Mouse (Mus musculus) thymus, adult 2 months (tissue): ENCODE results near the gene Osbpl3. TPM values are rescaled to one million over a fixed set of nuclear protein-coding genes. Genes with fewer than 3 reads are reported as not detected.

ENCODE experiments used
- DNase-seq: peaks from one replicate; pipeline ENCODE4 v3.0.0; 2021
- H3K27ac ChIP-seq: fragments of 200-500 bp; 2 replicates; pipeline ENCODE4 v1.5.1; 2012; ENCODE audit warnings: low read length, control low read depth; ENCODE audit not compliant: control insufficient read depth, insufficient read depth
- H3K27me3 ChIP-seq: fragments of 200-500 bp; 2 replicates; pipeline ENCODE4 v1.6.1; 2012; ENCODE audit warnings: mild to moderate bottlenecking, low read length, moderate library complexity, mixed read lengths; ENCODE audit not compliant: control insufficient read depth, insufficient read depth
- H3K36me3 ChIP-seq: fragments of 200-500 bp; 2 replicates; pipeline ENCODE4 v1.6.1; 2012; ENCODE audit warnings: mild to moderate bottlenecking, low read length, moderate library complexity; ENCODE audit not compliant: control insufficient read depth, insufficient read depth
- H3K4me1 ChIP-seq: fragments of 200-500 bp; replicated peaks from 2 replicates; pipeline ENCODE4 v1.6.1; 2012; ENCODE audit warnings: low read length; ENCODE audit not compliant: control insufficient read depth, insufficient read depth
- H3K4me3 ChIP-seq: fragments of 200-500 bp; 2 replicates; pipeline ENCODE4 v1.5.1; 2012; ENCODE audit warnings: mild to moderate bottlenecking, low read length, control low read depth, moderate library complexity; ENCODE audit not compliant: control insufficient read depth, insufficient read depth
- CTCF ChIP-seq: fragments of 200-500 bp; IDR thresholded peaks from 2 replicates; pipeline ENCODE4 v1.5.1; 2012; ENCODE audit warnings: mild to moderate bottlenecking, control low read depth, low read length, moderate library complexity, borderline replicate concordance; ENCODE audit not compliant: control insufficient read depth, poor library complexity, insufficient read depth; ENCODE audit errors: extremely low read depth
- POLR2A ChIP-seq: fragments of 200-500 bp; IDR thresholded peaks from 2 replicates; pipeline ENCODE4 v1.6.1; 2012; ENCODE audit warnings: mild to moderate bottlenecking, low read length, control low read depth, moderate library complexity; ENCODE audit not compliant: control insufficient read depth, poor library complexity, insufficient read depth; ENCODE audit errors: extremely low read depth
- WGBS: fragments of 180-500 bp; shearing (Covaris S2); methylation state at CpG from one replicate; pipeline ENCODE4 v1.1.7; 2018; 5-methylcytosine and 5-hydroxymethylcytosine counted together
- polyA plus RNA-seq: library from polyadenylated mRNA; depleted of rRNA; stranded (reverse); fragments of >200 nt; gene quantifications from 2 replicates; pipeline ENCODE4 v1.2.3, GENCODE M21; 2012; rRNA removed

Osbpl3 gene
- polyA plus RNA-seq, 1 experiment, result 6.7 TPM

DNA sequence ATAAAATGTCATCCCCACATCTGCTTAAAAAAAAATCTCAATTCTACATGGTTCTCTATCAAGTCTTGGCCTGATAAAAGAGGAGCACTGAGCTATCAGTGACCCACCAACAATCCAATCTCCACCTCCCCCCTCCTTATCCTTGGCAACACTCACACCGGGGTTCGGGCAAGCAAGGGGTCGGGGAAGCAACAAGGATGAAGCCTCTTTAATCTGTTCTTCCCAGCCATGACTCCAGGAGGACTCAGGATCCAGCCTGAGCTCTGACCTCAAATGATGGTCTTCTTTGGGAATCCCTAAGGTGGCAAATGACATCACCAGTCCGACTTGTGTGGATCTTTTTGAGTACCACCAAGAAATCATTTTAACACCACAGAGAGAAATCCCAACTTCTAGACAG is 208.2 kb downstream of the Osbpl3 start:
- TF ChIP-seq POLR2A (no peak), CTCF (no peak)
- DNase-seq, result no peak
- no peak overlapping the region for H3K27ac ChIP-seq
- no peaks in the 10 kb centered on the region for H3K36me3 ChIP-seq
- no peaks in the 10 kb centered on the region for H3K27me3 ChIP-seq
- 96% methylated on average over 4 of the region's 4 CpGs for WGBS
- no peak overlapping the region for H3K4me3 ChIP-seq
- H3K4me1 ChIP-seq, result peaks cover 7% of the 10 kb centered on the region

DNA sequence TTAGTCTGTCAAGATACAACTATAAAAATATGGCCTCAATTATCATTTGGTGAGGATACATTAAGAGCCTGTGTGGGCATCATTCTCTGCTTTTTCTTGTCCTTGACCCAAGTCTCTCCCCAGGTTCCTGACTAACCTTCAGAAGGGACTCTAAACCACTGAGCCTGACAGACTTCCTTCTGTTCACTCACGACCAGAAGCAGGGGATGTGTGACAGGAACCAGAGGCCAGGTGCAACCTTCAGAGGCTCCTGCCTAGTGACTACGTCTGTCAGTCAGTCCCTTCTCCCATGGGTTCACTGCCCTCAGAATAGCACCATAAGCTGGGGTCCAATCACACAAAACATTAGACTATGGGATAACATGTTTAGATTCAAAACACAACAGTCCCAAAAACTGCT is 208.6 kb downstream of the Osbpl3 start:
- 6% methylated on average over 2 of the region's 2 CpGs for WGBS
- Histone ChIP-seq H3K36me3 (no peaks in the 10 kb centered on the region), H3K4me1 (peaks cover 4% of the 10 kb centered on the region), H3K27me3 (no peaks in the 10 kb centered on the region), H3K4me3 (no peak overlapping the region), H3K27ac (no peak overlapping the region)
- peak; percentile 18 for DNase-seq
- no peak for TF ChIP-seq CTCF
- no peak for TF ChIP-seq POLR2A

DNA sequence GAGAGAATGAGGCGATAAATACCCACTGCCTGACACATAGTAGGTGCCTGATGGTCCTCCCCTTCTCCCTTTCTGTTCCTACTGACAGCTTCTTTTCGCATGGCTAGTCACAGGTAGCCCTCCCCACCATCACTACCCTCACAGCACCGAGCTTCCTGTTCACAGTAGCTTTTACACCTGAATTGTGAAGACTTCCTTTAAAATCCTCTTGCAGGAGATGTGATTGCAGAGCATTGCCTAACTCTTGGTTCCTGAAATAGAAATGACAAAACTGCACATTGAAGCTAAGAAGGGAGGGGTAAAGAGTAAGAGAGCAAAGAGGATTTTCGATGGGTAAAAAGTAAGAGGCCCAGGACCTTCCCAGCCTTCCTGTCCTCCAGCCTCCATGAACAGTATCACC is 211.0 kb downstream of the Osbpl3 start:
- TF ChIP-seq POLR2A, result no peak
- TF ChIP-seq CTCF, result no peak
- Histone ChIP-seq H3K4me3 (no peak overlapping the region), H3K27ac (no peak overlapping the region), H3K27me3 (no peaks in the 10 kb centered on the region), H3K4me1 (peaks cover 9% of the 10 kb centered on the region), H3K36me3 (no peaks in the 10 kb centered on the region)
- no peak for DNase-seq
- 47% methylated on average over 4 of the region's 4 CpGs for WGBS

DNA sequence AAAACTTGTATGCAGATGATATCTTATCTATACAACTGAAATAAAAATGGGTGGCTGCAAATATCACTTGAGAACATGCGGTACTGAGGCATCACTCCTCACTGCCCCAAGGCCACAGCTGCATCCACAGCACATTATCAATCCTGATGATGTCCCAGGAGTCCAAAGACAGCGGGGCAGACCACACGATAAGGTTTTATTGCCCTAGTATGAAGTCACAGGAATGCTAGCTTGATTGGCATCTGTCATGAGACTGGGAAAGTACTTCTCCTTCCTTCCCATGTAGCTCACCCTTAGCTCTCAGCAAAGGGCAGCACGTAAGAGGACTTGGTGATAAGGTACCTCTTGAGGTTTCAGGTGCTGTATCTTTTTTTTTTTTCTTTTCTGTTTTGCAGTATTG is 211.9 kb downstream of the Osbpl3 start:
- Histone ChIP-seq H3K27ac (no peak overlapping the region), H3K4me3 (no peak overlapping the region), H3K36me3 (no peaks in the 10 kb centered on the region), H3K4me1 (peaks cover 9% of the 10 kb centered on the region), H3K27me3 (no peaks in the 10 kb centered on the region)
- WGBS, result 94% methylated on average over 4 of the region's 4 CpGs
- no peak for DNase-seq
- no peak for TF ChIP-seq CTCF
- no peak for TF ChIP-seq POLR2A

Other genes starting within 250 kb of the Osbpl3 start
- 0.59 and 0.89 TPM in 2 replicates for gene Gsdme, start 192.3 kb downstream of the Osbpl3 start, polyA plus RNA-seq
- gene Cycs, start 110.3 kb upstream of the Osbpl3 start, polyA plus RNA-seq, result 4.6 and 5.2 TPM in 2 replicates
- gene 4921507P07Rik, start 140.4 kb upstream of the Osbpl3 start, polyA plus RNA-seq, result 0.20 and 0.22 TPM in 2 replicates
- gene Npvf, start 198.2 kb upstream of the Osbpl3 start, polyA plus RNA-seq, result not detected in 2 replicates